Mouse (Mus musculus) lung, postnatal 0 days (tissue): ENCODE data around the gene Baz2b. TPM values are rescaled to one million over a fixed set of nuclear protein-coding genes. Genes with fewer than 3 reads are reported as not detected.
"Not testable (repeated sequence)": the region's sequence is repeated elsewhere in the genome, so short reads cannot be mapped to it uniquely, and the experiment has no call there.

Source experiments
- ATAC-seq: fragments of 200-750 bp; cut with Nextera tagmentation; 2 replicates; pipeline ENCODE4 v1.8.0; 2017; ENCODE audit warnings: moderate library complexity
- DNase-seq: peaks from one replicate; pipeline ENCODE4 v3.0.0-alpha.2; 2016; ENCODE audit warnings: low spot score
- H3K27ac ChIP-seq: fragments of 300-500 bp; sonication (generic); 2 replicates; pipeline ENCODE4 v1.5.1; 2014; ENCODE audit warnings: antibody characterized with exemption, mild to moderate bottlenecking, low read length, mixed read lengths
- H3K27me3 ChIP-seq: fragments of 300-500 bp; sonication (generic); replicated peaks from 2 replicates; pipeline ENCODE4 v1.6.1; 2014; ENCODE audit warnings: low read length, mixed read lengths; ENCODE audit not compliant: insufficient read depth
- H3K36me3 ChIP-seq: fragments of 300-500 bp; sonication (generic); 2 replicates; pipeline ENCODE4 v1.6.1; 2014; ENCODE audit warnings: low read length, mixed read lengths; ENCODE audit not compliant: insufficient read depth
- H3K4me1 ChIP-seq: fragments of 300-500 bp; sonication (generic); 2 replicates; pipeline ENCODE4 v1.6.1; 2014; ENCODE audit warnings: antibody characterized with exemption, low read depth, low read length, mixed read lengths; ENCODE audit not compliant: insufficient read depth
- H3K4me2 ChIP-seq: fragments of 300-500 bp; sonication (generic); replicated peaks from 2 replicates; pipeline ENCODE4 v1.6.1; 2014; ENCODE audit warnings: low read depth, mild to moderate bottlenecking, low read length, moderate library complexity, mixed read lengths
- H3K4me3 ChIP-seq: fragments of 300-500 bp; sonication (generic); 2 replicates; pipeline ENCODE4 v1.5.1; 2014; ENCODE audit warnings: low read depth, low read length
- H3K9ac ChIP-seq: fragments of 300-500 bp; sonication (generic); replicated peaks from 2 replicates; pipeline ENCODE4 v1.6.1; 2014; ENCODE audit warnings: low read depth, mild to moderate bottlenecking
- H3K9me3 ChIP-seq: fragments of 300-500 bp; sonication (generic); 2 replicates; pipeline ENCODE4 v1.6.1; 2016; ENCODE audit warnings: low read length, mixed read lengths
- CTCF ChIP-seq: IDR thresholded peaks from 2 replicates; pipeline ENCODE4 v1.5.1; 2016; ENCODE audit warnings: antibody characterized with exemption, mild to moderate bottlenecking
- EP300 ChIP-seq: IDR thresholded peaks from 2 replicates; pipeline ENCODE4 v1.6.1; 2016; ENCODE audit warnings: antibody characterized with exemption, mild to moderate bottlenecking, control low read depth
- WGBS: fragments of 180-500 bp; shearing (Covaris S2); extraction: QIAGEN DNeasy Blood & Tissue Kit; methylation state at CpG from one replicate; pipeline ENCODE4 v1.1.7; 2014; 5-methylcytosine and 5-hydroxymethylcytosine counted together
- polyA plus RNA-seq: library from polyadenylated mRNA; unstranded; fragments of >200 nt; fragmentation: Nextera tagmentation; extraction: Ambion mirVana; gene quantifications from 2 replicates; pipeline ENCODE4 v1.2.1, GENCODE M21; 2015

Baz2b gene
- polyA plus RNA-seq, 1 experiment from 2014 or later: 63.0 TPM

GRCm38 (mm10) chr2:60082984-60083636 lies 126.5 kb downstream of the Baz2b start:
- no peaks in the 10 kb centered on the region for H3K9me3 ChIP-seq
- TF ChIP-seq CTCF (no peak), EP300 (no peak)
- H3K9ac ChIP-seq: no peak overlapping the region
- no peak overlapping the region for H3K4me3 ChIP-seq
- WGBS: 42% methylated on average over 7 of the region's 7 CpGs
- H3K36me3 ChIP-seq: no peaks in the 10 kb centered on the region
- DNase-seq: peak; percentile 51
- H3K4me2 ChIP-seq: no peak overlapping the region
- H3K27ac ChIP-seq: peak overlapping the region; percentile 8
- H3K27me3 ChIP-seq: no peaks in the 10 kb centered on the region
- H3K4me1 ChIP-seq: peaks cover 10% of the 10 kb centered on the region; the same call in 1 of the 2 replicates
- no peak for ATAC-seq

DNA sequence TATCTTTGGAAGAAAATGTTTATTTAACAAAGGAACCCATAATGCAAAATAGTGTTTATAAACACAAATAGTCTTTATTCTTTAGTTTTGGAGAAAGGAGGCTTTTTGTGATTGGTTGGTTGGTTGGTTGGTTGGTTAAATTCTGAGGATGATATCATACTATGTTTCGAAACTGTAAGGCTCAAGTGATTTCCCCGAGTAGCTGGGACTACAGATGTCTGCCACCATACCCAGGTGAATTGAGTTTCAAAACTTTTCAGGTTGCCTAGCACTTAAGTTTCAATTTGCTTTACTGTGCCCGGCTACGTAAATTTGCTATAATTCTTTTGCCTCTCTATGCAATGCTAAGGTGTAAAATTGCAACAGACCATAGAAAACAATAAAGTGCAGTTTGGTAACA lies 127.4 kb downstream of the Baz2b start:
- ATAC-seq (no peak), DNase-seq (peak; percentile 45)
- no peaks in the 10 kb centered on the region for H3K27me3 ChIP-seq
- H3K4me2 ChIP-seq: no peak overlapping the region
- TF ChIP-seq CTCF: no peak
- TF ChIP-seq EP300: no peak
- H3K36me3 ChIP-seq: no peaks in the 10 kb centered on the region
- H3K4me3 ChIP-seq: no peak overlapping the region
- peaks cover 10% of the 10 kb centered on the region; the same call in 1 of the 2 replicates for H3K4me1 ChIP-seq
- no peaks in the 10 kb centered on the region for H3K9me3 ChIP-seq
- no peak overlapping the region for H3K27ac ChIP-seq
- 72% methylated on average over 4 of the region's 4 CpGs for WGBS
- no peak overlapping the region for H3K9ac ChIP-seq

DNA sequence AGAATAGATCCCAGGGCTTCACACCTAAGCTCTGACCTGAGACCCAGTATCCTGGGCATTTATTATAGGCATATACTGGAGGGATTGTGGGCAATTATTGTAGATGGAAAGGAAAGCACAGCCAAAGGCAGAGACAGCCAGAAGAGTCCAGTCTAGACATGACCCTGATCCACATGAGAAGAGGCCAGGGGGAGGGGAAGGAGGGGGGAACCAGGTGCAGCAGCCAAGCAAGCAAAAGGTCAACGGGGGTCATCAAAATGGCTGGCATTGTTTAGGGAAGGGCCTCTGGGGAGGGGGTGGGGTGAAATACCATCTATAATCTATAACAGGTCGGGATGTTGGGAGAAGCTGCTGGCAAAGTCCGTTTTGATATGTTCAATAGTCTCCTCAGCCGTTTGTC lies 128.8 kb downstream of the Baz2b start:
- Histone ChIP-seq H3K4me1 (peaks cover 10% of the 10 kb centered on the region; the same call in 1 of the 2 replicates), H3K36me3 (no peaks in the 10 kb centered on the region), H3K4me3 (no peak overlapping the region), H3K9me3 (no peaks in the 10 kb centered on the region), H3K4me2 (no peak overlapping the region), H3K9ac (no peak overlapping the region), H3K27ac (no peak overlapping the region), H3K27me3 (no peaks in the 10 kb centered on the region)
- whole genome bisulfite sequencing: 50% methylated on average over 4 of the region's 4 CpGs
- TF ChIP-seq CTCF (no peak), EP300 (no peak)
- ATAC-seq (no peak), DNase-seq (no peak)

DNA sequence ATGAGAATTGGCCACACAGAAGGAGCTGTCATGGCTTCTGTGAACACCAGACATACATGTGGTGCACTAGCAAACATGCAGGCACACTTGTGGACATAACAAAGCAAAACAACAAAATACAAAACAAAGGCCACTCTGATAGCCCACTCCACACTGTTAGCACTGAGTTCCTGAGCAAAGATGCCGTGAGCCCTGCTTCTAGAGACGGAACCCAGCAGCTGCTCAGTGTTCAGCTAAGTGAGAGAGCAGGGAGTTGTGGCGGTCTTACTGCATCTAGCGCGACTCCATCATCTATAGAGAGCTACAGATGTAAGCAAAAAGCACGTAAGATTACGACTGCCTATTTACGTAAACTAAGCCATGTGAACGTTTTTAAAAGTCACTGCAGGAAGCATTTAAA lies 132.0 kb downstream of the Baz2b start:
- H3K9me3 ChIP-seq: no peaks in the 10 kb centered on the region
- no peak for TF ChIP-seq EP300
- TF ChIP-seq CTCF: no peak
- H3K27me3 ChIP-seq: no peaks in the 10 kb centered on the region
- no peak overlapping the region for H3K4me2 ChIP-seq
- no peaks in the 10 kb centered on the region; the same call in 1 of the 2 replicates for H3K4me1 ChIP-seq
- no peak overlapping the region for H3K9ac ChIP-seq
- no peak for DNase-seq
- WGBS: 72% methylated on average over 9 of the region's 9 CpGs
- no peak overlapping the region for H3K4me3 ChIP-seq
- H3K36me3 ChIP-seq: no peaks in the 10 kb centered on the region
- H3K27ac ChIP-seq: 0 out of 2 replicates have a peak overlapping the region, but pooled peaks have one; percentile 23
- ATAC-seq: no peak

DNA sequence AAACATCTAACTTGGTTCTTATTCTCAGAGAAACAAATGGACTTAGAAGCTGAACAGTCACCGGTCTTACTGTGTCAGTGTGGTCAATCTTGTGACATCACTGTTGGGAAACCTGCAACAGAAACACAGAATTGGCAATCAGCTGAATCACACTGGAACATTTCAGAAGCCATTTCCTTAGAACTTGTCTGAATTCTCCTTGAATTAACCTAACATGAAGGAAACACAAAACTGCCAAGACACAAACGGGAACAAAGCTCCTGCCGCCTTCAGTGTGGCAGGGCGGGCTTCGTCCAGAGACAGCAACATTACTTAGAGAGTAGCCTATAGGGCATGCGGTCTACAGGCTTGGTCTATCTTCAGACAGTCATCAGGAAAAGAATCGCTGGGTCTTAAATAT lies 132.8 kb downstream of the Baz2b start:
- Histone ChIP-seq H3K9ac (no peak overlapping the region), H3K27me3 (no peaks in the 10 kb centered on the region), H3K9me3 (no peaks in the 10 kb centered on the region), H3K4me1 (no peaks in the 10 kb centered on the region; the same call in 1 of the 2 replicates), H3K4me2 (no peak overlapping the region), H3K4me3 (no peak overlapping the region), H3K36me3 (no peaks in the 10 kb centered on the region), H3K27ac (peak overlapping the region; percentile 57)
- TF ChIP-seq EP300 (peak; percentile 61), CTCF (no peak)
- DNase-seq (peak; percentile 63), ATAC-seq (peak; percentile 40)
- WGBS: 60% methylated on average over 7 of the region's 7 CpGs

DNA sequence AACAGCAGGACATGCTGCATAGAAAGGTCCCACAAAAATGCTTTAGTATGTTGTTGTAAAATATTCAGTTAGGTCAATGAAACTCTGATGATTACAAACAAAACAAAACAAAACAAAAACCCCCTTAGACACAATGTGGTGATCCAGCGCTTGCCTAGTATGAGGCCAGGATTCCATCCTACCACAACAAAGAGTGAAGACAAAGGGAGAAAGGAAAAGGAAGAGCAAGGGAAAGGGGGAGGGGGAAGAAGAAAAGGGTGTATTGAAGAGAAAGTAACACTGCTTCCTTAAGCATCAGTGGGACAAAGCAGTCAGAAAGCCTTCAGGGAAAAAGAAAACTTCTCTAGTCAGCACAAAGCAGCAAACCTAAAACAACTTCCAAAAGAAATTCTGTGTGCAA lies 133.6 kb downstream of the Baz2b start:
- TF ChIP-seq EP300: no peak
- no peak for ATAC-seq

DNA sequence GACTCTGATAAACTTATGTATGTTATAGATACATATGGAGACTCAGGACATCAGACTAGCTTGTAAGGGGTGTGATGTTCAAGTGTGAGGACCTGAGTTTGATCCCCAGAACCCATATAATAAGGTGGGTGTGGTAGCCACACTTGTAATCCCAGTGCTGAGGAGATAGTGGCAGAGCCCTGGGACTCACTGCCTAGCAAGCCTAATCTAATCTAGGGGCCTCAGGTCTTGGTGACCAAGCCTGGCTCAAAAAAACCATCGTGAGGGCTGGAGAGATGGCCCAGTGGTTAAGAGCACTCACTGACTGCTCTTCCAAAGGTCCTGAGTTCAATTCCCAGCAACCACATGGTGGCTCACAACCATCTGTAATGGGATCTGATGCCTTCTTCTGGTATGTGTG lies 135.8 kb downstream of the Baz2b start:
- H3K9ac ChIP-seq, H3K4me1 ChIP-seq, H3K9me3 ChIP-seq, H3K27me3 ChIP-seq, H3K27ac ChIP-seq, H3K4me2 ChIP-seq, H3K4me3 ChIP-seq, H3K36me3 ChIP-seq, DNase-seq, ATAC-seq: not testable (repeated sequence)
- 95% methylated on average over 1 of the region's 1 CpGs for WGBS

More for the DNA sequence above, 133.6 kb downstream of the Baz2b start:
- WGBS: 50% methylated on average over 1 of the region's 1 CpGs
- Histone ChIP-seq H3K9me3 (no peaks in the 10 kb centered on the region), H3K27me3 (no peaks in the 10 kb centered on the region), H3K36me3 (no peaks in the 10 kb centered on the region), H3K27ac (no peak overlapping the region), H3K4me3 (no peak overlapping the region), H3K9ac (no peak overlapping the region), H3K4me1 (peaks cover 4% of the 10 kb centered on the region; the same call in 1 of the 2 replicates), H3K4me2 (no peak overlapping the region)
- DNase-seq: no peak
